Mouse (Mus musculus) layer of hippocampus, postnatal 36 days (tissue): Measurements from ENCODE around the gene Gjc2. TPM values are rescaled to one million over a fixed set of nuclear protein-coding genes. Genes with fewer than 3 reads are reported as not detected.

Experiments
- DNase-seq, 2 experiments: peaks; one replicate each; pipeline ENCODE4 v3.0.0; 2022
- total RNA-seq, 2 experiments: library from RNA; stranded (reverse); gene quantifications; 2 replicates each; pipeline ENCODE4 v1.2.3; 2021

Gene Gjc2
- total RNA-seq, 2 experiments from 2014 or later: 15.7 to 16.9 TPM

GRCm38 (mm10) chr11:59208153-59208831, 25.3 kb upstream of the Gjc2 start, which contains the start of gene 2310033P09Rik:
2310033P09Rik (plus strand) TSS chr11:59208321.
- peak; percentile 95 to 96 for DNase-seq

DNA sequence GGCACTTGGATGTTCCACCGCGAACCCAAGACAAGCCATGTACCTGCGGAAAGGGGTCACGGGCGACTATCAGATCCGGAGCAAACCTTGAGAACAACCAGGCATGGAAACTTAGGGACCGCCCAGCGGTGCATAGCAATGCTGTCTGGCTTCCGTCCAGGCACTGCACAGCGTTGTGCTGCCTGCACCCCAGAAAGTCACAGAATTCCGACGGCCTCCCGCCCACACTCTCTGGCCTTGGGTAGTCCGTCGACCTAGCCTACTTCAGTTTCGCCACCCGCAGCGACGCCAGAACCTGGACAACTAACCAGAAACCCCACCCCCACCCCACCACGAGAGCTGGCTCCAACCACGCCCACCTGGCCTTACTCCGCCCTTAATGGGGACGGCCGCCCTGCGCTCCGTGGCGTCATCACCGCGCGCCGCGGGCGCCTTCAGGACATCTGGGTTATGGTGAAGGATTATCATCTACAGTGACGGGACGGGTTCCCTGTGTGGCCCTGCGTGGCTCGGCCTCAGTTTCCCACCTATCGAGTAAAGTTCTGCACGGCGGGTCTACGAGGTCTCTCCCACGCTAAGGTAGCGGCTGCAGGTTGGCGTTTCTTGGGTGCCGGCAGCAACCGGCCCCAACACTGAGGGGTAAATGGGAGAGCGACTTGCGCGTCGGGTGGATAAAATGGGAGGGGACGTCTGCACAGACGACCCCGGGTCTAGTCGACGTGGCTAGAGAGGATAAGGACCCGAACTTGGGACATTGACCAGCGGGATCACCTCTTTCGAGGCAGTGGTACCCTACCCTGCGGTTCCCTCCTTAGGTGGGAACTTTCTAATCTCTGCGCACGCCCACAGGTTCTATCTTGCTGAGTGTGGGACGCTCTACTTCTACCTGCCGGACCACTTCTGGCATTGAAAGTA, 19.3 kb upstream of the Gjc2 start, which contains the start of gene Mrpl55:
Mrpl55 (plus strand) TSS at position 406 of the 915 bp plus-strand sequence.
- DNase-seq: peak; percentile 89 to 91

GRCm38 (mm10) chr11:59201216-59202002, 18.4 kb upstream of the Gjc2 start:
- DNase-seq: no peak

GRCm38 (mm10) chr11:59196230-59196629, 13.2 kb upstream of the Gjc2 start:
- no peak for DNase-seq

- DNase-seq: no peak
Observed at GRCm38 (mm10) chr11:59192059-59192386, 9.0 kb upstream of the Gjc2 start, which contains the start of gene Guk1. Guk1 (minus strand) TSS chr11:59192212.

- DNase-seq: peak; percentile 89 to 90
Observed at GRCm38 (mm10) chr11:59191231-59192058, 8.4 kb upstream of the Gjc2 start.

DNA sequence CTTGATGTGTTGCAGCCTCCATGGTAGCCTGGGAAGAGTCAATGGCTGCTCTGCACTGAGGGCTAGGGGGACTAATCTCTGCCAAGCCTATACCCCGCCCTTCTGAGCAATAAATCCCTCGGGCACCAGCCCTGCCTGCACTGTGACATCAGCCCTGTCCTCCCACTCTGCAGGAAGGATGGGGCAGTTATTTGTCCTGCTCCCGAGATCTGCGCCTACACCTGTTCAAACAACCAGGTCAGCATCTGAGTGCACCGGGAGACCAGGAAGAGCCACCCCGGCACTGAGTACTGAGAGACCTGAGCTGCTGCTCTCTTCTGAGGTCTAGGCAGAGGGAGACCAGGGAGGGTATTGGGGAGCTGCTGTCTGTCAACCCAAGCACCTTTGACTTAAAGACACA, 4.7 kb upstream of the Gjc2 start:
- DNase-seq: no peak

DNA sequence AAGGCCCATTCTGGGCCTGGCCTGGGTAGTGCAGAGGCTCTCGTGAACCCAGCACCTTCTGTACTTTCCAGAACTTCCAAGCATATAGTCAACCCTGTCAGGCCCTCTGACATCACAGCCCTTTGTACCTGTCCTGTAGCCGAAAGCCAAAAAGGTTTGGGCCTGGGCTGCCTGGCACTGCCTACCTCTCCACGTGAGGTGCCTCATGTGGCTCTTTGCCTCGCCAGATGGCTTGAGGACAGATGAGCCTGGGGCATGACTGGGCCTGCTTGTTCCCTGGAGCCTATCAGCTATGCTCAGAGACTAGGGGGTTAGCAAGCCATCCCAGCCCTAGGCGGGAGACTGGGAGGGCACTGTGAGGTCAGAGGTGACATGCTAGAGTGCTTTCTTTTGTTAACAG, 2.5 kb upstream of the Gjc2 start:
- DNase-seq: no peak

- peak in 1 of 2 experiments; percentile 36 for DNase-seq
Observed at GRCm38 (mm10) chr11:59183821-59184220, 808 bp upstream of the Gjc2 start.

DNA sequence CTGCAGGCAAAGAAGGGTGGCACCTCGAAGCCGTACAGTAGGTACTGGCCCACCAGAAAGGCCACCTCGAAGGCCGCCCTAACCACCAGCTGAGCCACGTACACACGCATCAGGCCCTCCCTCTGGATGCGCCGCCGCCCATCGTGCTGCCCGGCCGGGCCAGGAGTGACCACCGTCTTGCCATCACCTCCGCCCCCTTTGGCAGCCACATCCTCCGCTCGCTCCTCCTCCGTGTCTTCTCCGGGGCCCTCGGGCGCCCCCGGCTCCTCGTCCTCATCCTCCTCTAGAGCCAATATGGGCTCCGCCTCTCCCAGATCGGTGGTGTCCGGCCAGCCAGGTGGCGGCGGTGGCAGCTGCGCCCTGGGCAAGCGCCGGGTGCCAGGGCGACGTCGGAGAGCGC, 6.1 kb downstream of the Gjc2 start:
- DNase-seq: no peak

DNA sequence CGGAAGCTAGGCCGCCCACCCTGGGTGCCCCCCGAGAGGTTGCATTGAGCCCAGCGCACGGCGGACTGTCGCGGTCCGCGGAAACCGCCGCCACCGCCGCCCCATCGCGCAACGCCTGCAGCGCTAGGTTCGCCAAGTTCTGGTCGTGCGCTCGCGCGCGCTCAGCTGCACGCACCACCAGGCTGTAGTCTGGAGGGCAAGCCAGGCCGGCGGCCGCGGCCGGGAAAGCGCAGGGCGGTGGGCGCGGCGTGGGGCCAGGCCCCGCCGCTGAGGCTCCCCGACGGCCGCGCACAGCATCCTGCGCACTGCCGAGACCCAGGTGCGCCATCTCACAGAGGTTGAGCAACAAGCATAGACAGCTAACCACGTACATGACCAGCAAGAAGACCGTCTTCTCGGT, 6.5 kb downstream of the Gjc2 start:
- DNase-seq: no peak

DNA sequence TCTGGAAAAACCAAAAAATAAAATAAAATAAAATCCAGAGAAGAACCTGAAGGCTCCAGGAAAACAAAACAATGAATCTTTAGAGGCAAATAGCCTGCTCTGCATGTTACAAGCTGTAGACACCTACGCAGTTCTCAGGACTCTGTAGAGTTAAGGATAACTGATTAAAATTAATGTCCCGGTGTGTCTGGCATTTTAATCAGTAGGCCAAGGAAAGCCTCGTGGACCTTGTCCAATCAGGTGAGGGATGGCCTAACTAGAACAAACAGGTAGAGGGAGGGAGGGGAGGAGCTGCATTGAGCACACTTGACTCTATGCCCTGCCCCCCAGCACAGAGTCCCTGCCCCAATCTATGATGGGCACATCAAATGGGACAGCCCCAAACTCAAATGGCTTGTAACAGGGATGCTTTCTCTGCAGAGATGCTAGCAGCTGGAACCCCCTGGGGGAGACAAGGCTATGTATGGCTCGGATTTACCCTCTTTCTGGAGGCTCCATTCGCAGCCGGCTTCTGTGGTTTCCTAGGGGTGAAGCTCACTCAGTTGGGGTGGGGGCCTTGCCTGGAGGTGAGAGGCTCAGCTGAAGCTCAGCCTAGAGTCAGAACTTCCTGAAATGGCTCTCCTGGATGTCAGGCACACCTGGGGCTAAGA, 8.7 kb downstream of the Gjc2 start:
- DNase-seq: no peak

- DNase-seq: no peak
Observed at GRCm38 (mm10) chr11:59170549-59170948, 12.5 kb downstream of the Gjc2 start.

DNA sequence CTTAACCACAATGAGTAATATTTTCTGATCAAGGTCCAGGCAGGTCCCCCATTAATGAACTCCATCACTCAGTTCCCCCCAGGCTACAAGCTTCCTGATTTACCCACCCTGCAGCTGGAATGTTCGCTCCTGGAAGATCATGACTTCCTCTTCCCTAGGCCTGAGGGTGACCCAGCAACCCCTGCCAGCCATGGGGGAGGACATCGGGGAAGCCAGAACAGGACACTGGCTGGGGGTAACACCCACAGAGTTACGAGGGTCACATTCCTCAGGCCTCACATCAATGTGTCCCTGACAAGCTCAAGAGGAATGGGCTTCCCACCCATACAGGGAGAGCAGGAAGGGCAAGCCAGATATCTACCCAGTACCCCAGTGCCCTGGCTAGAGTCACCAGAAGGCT, 13.2 kb downstream of the Gjc2 start:
- no peak for DNase-seq

DNA sequence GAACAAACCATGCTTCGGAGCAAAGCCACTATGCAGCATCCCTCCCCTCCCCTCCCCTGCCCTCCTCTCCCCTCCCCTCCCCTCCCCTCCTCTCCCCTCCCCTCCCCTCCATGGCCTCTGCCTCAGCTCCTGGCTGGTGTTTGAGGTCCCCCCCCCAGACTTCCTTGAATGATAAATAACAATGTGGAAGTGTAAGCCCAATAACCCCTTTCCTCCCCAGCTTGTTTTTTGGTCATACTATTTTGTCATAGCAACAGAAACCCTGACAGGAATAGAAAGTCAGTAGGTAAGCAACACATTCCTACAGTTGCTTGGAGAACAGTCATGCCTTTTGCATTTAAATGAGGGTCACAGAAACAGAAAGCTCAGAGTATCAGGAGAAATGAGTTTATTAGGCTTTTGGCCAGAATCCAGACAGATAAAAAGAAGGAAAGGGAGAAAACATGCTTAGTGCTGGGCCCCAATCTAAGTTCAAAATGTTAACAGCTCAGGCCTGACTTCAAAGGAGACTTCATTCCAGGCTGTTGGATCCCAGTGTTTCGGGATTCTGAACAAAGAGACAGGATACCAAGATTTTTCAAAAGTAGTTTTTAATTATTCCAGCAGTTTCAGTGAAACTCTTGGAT, 17.3 kb downstream of the Gjc2 start:
- DNase-seq: no peak

- DNase-seq: no peak
Observed at GRCm38 (mm10) chr11:59164384-59164783, 18.6 kb downstream of the Gjc2 start.

DNA sequence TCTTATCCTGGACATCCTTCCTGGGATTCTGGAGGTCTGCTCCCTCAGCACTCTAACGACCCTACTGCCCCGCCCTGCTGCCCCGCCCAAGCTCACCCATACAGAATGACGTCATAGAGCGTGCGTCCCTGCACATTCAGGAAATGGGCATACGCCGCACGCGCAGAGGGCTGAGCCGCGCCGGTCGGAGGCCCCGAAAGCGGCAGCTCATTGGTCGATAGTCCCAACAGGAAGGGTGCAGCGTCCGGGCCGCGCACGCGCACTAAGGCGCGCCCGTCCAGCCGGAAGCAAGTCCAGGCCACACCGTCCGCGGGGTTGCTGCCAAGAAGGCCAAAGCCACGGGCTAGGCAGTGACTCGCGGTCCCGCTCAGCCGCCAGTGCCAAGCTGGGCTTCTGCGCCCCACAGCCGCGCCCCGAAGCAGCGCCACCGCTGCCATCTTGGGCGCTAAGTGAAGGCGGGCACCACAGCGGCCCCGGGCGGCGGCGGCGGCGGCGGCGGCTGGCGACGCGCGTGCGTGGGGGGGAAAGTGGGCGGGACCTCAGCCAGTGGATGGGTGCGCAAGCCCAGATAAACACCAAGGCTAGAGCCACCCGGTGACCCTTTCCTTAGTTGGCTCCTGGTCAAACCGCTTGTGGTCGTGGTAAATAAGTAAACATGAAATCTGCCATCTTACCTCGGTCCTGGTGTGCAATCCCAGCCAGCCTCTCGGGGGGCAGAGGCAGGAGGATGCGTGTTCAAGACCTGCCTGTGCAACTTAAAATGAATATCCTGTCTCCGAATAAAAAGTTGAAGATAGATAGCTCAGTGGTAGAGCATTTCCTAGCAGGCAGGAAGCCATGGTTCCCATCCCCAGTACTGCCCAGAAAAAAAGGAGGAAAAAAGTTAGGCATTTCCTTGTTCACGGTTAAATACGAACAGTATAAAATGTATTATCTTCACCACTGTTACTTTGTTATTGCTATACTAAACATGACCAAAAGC, 19.5 kb downstream of the Gjc2 start, which contains the start of gene Iba57:
Iba57 (minus strand) TSS at position 485 of the 982 bp plus-strand sequence.
- DNase-seq: peak; percentile 98 to 99

- no peak for DNase-seq
Observed at GRCm38 (mm10) chr11:59162443-59163254, 20.4 kb downstream of the Gjc2 start.

- DNase-seq: no peak
Observed at GRCm38 (mm10) chr11:59161398-59161797, 21.6 kb downstream of the Gjc2 start.
